Mouse (Mus musculus) adrenal gland, adult 2 months (tissue): ENCODE data around the gene Clec16a. TPM values are rescaled to one million over a fixed set of nuclear protein-coding genes. Genes with fewer than 3 reads are reported as not detected.

Experiments used
- DNase-seq: peaks from one replicate; pipeline ENCODE4 v3.0.0; 2021
- polyA plus RNA-seq: library from polyadenylated mRNA; depleted of rRNA; stranded (reverse); fragments of >200 nt; gene quantifications from 2 replicates; pipeline ENCODE4 v1.2.3, GENCODE M21; 2012
- total RNA-seq, 2 experiments: library from RNA; stranded (reverse); gene quantifications; 2 replicates each; pipeline ENCODE4 v1.2.3; 2021

Gene Clec16a
- total and polyA plus RNA-seq, 3 experiments: 15.9 to 44.4 (median 44.0) TPM

DNA sequence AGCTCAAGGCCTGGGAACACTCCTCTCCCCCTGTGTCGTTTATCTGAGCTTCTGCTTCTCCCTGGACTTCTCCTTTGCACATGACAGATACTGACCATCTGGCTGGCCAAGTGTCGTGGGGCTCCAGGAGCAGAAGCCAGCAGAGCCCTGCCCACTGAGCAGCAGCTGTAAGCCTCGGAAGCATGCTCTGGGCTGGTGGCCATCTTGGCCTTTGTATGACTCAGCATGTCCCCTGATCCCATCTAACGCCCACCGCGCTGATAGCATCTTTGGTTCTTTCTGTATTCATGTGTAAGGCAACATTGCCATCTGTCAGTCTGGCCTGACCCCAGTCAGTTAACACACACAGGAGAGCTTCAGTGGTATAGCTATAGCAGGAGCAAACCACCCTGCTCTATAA is 174.8 kb downstream of the Clec16a start:
- DNase-seq: no peak

DNA sequence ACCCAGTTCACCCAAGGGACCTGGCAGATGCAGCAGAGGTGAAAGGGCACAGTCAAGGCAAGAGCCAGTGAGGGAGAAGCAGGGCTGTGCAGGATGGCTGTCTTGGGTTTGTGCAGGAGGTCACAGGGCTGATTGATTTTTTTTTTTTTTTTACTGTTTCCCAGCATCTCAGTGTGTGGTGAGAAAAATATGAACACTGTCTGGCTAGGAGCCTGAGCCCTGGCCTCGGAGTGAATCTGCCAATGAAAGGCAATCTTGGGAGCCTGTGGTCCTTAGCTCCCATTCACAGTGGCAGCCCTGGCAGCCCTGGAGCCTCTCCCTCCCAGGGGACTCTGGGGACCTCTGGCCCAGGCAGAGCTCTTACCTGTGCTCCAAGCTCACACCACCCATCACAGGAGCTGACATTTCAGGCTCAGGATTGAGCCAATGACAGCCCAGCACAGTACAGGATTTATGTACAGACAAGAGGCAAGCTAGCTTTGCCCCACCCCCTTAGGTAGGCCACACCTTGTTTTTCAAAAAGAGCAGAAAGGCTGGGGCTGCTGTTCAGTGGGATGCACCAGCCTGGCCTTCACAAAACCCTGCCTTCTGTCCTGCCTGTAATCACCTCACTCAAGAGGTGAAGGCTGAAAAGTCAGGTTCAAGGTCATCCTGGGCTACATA is 177.9 kb downstream of the Clec16a start:
- DNase-seq: no peak

DNA sequence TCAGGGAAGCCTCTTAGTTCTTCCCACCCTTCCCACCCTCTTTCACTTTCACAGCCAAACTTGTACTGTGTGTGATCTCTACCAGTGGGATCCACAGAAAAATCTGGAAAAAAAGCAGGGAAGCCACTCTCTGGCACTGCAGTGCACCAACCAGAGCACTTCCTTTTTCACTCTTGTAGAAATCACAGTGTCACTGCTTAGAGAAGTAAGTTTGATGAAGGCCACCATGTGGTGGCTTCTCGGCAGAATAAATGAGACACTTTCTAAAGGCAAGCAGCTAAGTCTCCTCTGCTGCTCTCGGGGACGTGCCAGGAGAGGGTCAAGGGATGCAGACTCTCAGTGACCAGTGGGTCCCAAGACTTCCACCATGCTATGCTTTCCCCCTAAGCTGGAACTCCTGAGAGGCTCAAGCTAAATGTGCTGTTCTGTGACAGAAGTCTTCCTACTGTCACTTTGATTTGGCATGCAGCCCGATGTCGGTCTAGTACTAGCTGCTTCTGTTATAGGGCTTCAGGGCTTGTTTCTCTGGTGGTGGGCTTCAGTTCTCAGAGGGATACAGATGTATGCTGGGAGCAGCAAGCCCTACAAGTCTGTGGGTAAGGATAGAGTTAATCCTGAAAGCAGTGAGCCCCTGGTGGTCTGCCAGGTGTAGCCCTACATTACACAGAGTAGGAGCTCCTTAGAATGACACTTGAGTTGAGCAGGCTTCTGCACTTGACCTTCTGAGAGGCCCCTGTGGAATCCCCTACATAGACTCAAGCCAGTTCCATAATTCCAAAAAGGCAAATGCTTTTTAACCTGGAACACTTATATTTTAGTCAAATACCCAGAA is 178.9 kb downstream of the Clec16a start:
- no peak for DNase-seq

DNA sequence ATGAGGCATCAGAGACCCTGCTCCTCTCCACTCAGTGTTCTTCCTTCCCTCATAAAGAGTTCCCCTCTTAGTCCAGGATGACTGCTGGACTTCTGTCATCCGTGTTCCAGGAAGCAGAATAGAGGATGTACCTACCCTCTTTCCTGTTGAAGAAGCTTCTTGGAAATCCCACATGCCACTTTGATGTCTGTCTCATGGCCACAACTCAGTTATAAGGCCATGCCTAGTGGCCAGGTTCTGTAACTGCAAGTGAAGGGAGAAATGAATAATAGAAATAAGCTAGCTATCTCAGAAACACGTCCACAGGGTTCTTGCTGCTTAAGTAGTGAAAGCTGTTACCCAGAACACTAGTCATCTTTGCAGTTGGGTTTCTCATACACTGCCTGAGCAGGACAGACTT is 180.0 kb downstream of the Clec16a start:
- no peak for DNase-seq

DNA sequence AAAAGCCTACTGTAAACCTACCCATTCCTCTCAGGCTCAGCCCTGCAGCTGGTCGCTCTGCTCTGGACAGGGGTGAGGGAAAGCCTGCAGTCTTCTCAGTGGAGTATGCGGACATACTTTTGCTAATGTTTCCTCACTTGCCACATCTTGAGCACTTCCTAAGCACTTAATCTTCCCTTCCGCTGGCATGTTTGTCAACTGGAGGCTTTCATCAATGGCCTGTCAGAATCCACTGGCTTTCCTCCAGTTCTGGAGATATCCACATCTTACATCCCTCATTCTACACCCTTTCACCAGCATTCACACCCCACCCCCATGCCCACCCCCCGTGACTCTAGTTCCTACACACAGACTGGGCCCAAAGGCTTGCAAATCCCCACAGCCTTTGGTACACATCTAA is 182.5 kb downstream of the Clec16a start:
- DNase-seq: no peak

DNA sequence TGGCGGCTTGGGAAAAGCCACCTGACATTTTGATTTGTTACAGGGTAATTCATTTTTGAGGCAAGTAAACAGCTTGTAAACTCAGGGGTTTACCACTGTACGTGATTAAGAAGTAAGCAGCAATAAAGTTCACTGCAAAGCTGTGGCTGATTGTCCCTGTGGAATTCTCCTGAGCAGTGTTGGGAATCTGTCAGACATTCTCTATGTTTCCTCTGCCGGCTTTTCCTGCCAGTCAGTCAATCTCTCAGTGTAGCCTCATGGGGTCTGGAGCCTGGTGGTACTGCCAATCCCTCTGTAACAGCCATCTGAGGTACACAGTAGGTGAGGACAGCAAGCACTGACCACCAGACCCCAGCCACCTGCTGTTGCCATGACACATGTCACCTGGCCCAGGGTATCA is 183.7 kb downstream of the Clec16a start:
- DNase-seq: no peak

DNA sequence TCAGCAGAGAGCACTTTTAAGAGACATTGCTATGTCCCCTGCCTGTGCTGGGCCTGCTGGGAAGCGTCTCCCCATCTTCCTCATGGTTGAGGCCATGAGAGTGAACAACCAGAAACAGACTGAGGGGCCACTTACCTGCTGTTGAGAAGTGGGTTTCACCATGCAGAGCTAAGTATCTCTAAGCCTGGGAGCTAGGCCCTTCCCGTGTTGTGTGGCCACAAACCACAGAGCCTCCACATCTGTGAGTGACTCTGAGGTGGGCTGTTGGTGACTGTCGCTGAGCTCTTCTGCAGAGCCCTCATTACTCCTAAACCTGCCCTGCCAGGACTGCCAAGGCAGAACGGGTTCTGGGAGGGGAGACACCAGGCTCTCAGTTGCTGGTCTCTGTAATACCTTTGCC is 185.8 kb downstream of the Clec16a start:
- DNase-seq: no peak

DNA sequence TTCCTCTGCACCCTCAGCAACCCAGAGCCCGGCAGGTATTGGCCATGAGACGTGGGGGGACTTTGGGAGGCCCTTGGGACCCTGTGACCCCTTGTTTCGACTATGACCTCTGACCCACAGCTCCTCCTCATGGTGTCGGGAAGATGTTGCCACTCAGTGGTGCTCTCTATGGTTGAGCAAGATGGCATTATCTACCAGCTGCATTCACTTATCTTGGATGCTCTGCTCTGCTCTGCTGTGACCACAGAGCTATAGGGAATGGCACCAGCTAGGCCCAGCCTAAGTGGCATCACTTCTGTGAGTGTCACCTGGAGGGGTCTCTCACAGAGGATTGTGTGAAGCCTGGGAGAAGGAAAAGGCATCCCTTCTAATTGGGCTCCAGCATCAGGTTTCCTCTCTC is 186.6 kb downstream of the Clec16a start:
- DNase-seq: no peak

DNA sequence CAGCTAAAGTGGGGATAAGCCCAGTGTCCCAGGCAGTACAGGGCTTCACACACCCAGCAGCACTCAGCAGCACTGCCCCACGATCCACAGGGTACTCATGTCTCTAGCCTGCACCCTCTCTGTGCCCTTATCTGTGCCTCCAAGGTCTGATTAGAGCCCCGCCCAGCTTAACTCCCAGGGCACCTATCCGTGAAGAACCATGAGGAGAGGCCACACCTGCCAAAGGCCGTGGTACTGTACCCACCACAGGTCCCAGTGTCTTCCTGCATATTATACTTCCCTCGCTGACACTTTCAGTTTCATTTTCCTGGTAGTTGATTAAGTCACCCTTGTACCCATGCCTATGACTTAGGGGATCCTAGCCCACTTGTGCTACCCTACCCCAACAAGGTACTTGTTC is 187.3 kb downstream of the Clec16a start:
- no peak for DNase-seq

DNA sequence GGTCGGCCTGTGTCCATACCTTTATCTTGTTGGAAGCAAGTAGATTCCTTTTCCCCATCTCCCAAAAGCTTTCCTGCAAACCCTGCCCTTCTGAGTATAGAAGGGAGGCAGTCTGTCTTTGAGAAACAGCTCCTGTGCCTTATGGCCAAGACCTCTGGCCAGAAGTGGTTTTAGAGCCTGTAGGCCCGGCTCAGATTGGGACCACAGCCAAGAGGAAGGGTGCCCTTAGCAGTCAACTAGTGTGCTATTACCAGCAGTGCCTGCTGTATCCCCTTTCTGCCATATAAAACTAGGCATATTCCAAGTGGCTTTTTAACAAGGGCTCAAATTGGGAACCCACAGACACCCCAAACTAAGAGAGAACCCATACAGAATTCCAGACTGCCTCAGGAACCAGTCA is 190.6 kb downstream of the Clec16a start:
- no peak for DNase-seq

DNA sequence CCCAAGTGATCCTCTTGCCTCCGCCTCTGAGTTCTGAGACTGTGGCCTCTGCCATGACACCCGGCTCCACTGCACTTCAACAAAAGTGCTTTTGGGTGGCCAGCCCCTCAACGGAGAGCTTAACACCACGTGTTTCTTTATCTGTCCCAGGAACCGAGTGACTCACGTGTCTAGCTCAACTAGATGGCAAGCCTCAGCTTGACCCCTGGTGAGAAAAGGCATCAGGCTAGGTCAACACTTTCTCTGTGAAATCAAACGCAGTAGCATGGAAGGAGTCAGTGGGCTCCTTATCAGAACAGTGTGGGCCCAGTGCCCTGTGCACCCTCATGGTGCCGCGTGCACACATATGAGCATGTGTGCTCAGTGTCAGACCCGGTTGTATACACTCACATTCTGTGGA is 191.2 kb downstream of the Clec16a start:
- DNase-seq: no peak

DNA sequence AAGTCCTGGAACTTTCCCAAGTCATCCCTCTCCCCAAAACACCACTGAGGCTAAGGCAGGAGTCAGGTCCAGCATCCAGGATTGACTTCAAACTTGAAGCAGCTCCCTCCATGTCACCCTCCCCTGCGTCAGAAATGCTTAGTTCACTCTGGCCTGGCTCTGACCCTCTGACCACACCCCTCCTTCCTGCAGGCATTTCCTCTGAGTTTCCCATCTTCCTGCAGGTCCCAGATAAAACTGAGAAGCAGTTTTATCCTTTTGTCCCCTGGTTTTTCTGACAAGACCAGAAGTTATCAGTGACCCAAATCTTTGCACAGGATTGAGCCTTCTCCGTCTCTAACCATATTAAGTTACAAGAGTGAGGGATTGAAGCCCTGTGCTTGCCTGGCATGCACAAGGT is 192.4 kb downstream of the Clec16a start:
- peak; percentile 57 for DNase-seq

DNA sequence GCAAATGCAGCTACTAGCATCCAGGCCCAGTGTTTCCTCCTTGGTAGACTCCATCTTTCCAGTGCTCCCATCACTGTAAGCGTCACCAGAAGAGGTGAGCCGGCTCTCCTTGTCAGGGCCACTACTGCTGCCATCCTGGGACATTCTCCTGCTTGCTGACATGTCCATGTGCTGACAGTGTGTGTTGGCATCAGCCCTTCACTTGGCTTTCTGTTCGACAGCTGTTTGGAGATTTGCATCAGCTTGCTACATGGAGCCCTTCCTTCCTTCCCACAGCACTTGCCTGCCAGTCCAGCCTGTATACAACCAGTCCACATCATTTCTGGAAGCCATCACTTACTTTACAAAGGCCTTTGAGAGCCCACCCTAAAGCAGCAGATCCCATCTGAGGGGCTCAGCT is 193.7 kb downstream of the Clec16a start:
- DNase-seq: no peak

DNA sequence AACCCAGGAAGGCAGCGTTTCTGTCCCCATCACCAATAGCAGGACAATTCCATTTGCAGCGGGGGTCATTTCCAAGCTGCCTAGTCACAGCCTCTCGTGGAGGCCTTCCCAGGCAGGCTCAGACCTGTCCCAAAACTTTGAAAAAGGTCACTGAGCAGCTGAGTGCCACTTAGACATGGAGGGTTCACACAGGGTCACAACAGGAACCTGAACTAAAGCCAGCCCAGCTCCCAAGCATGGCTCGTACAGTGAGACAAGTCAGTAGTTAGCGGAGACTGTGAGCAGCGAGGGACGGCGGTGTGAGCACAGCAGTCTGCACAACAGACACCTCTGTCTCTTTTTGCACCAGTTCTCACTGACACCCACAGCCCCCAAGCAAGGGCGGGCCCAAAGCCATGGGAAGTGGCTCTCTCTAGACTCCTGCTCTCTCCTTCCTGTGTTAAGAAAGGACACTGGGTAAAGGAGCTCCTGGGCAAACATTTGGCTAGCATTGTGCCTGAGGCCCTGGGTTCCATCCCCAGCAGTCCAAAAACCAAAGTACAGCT is 194.8 kb downstream of the Clec16a start:
- no peak for DNase-seq

DNA sequence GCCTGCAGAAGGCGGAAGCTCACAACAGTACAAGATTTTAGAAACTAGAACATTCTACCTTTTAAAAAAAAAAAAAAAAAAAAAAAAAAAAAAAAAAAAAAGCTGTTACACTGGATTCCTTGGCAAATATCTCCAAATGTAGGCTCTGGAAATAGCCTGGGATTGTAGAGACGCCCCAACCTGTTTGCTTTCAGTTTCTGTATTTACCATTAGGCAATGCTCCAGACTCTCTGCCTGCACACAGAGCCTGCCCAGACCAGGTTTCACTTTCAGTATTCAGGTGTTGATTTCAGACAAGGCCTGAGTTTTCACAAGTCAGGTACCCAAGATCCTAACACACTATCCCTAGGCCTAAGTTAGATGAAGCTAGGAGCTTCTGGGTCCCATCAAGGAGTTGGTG is 195.9 kb downstream of the Clec16a start:
- DNase-seq: peak; percentile 36

DNA sequence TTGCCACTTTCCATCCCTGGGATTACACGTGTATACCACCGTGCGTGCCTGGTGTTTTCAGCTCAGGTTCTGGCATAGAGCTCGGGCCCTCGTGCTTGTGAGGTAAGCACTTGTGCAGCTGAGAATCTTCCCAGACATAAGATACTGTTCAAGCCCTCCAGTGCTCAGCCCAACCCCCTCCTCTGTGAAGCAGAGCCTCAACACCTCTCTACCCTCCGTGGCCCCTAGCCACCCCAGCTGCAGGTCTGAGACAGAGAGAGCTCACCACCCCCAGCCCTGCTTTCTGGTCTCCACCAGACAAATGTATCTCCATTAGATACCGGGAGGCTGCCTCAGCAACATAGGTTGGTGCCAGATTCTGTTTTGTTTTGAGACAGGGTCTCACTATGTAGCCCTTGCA is 204.1 kb downstream of the Clec16a start:
- DNase-seq: no peak

DNA sequence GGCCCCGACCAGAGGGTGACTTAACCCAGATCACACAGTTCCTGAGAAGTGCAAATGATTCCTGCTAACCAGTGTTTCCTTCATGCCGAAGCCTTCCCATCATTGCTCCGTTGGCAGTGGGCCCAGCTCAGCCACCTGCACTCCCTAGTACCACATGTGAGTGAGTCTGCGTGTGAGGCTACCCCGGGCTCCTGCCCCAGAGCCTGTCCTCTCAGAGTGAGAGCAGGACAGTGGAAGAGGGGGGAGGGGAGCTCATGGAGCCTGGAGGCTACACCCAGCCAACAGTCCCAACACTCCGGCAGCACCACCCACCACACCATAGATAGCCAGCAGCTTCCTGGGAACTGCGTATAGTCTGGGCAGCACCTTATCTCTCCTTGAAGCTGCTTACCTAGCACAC is 204.7 kb downstream of the Clec16a start:
- DNase-seq: no peak

DNA sequence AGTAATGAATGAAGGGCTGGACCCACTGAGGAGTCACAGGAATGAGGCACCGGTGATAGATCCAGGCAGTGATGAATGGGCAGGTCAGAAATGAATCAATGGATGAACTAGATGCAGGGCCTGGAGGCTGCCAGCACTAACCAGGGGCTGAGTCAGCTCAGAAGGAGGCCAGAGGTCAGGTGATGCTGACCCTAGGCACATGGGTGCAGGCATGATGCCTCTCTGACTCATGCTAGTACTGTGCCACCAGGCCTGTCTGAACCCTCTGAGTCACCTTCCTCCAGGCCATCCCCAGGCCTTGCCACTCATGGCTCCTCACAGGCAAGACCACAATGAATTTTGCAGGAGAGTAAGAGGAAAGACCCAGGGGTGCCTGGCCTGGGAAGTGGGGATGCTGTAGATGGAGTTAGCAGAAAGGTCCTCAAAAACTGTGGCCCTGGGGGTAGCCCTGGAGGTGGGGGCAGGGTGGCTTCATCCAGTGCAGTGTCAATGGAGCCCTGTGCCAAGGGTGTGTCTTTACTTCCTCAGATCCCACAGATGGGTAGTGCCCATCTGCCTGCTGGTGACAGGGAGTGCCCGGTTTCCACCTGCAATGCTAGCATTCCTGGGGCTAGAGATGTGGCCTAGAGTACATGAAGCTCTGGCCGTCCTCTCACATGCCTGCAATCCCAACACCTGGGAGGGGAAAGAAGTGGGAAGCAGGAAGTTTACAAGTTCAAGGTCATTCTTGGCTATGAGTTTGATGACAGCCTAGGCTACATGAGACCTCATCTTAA is 209.6 kb downstream of the Clec16a start:
- peak; percentile 94 for DNase-seq

DNA sequence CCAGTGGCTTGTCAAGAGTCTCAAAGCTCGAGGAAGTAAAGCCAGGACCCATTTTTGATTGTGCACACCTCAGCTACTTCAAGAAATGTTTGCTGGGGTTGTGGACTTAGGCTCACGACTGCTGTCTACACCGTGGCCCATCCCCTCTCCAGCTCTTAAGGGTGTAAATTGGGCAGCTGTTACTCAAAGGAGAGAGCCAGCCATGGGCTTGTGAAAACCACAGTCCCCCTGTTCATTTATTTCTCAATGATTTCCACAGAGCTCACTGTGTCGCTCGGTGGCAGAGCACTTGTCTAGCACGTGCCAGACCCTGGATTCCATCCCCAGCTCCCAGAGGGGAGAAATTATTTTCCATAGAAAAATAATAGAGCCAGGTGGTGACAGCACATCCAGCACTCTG is 211.0 kb downstream of the Clec16a start:
- DNase-seq: no peak

DNA sequence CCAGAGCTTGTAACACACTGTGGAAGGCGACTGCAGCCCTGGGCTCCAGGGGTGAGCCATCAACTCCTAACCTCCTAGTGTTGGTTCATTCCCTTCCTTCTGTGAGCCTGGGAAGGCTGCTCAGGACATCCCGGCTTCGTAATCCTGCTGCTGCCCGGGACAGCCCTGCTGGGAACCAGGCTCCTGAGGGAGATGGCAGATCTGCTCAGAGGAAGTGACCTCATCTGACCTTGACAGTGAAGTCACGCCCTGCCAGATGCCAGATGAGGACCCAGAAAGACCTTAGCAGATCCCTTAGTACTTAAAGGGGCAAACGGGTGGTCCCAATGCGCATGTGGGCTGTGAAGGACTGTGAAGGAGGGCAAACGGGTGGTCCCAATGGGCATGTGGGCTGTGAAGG is 216.0 kb downstream of the Clec16a start:
- no peak for DNase-seq

DNA sequence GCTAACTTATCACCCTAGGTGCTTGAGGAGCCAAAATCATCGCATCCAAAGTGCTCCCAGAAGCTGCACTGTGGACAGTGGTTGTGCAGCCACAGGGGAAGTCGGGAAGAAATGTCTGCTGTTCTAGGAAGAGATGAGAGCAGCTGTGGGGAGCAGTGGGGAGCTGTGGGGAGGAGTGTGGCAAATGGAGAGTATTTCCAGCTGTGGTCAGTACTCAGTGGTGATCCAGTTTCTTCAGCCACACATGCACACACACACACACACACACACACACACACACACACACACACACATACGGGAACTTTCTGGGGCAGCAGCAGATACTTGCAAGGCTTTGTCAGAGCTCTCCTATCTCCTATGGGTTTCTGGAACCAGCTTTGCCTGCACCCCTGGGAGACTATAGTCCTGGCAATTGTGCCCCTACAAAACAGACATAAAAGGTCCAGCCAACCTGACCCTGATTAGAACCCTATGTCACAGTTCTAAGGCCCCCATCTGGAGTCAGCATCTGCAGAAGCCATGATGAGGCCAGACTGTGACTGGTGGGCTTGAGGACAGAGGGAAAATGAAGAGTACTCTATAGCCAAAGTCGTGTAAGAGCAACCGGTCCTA is 217.5 kb downstream of the Clec16a start:
- DNase-seq: no peak

DNA sequence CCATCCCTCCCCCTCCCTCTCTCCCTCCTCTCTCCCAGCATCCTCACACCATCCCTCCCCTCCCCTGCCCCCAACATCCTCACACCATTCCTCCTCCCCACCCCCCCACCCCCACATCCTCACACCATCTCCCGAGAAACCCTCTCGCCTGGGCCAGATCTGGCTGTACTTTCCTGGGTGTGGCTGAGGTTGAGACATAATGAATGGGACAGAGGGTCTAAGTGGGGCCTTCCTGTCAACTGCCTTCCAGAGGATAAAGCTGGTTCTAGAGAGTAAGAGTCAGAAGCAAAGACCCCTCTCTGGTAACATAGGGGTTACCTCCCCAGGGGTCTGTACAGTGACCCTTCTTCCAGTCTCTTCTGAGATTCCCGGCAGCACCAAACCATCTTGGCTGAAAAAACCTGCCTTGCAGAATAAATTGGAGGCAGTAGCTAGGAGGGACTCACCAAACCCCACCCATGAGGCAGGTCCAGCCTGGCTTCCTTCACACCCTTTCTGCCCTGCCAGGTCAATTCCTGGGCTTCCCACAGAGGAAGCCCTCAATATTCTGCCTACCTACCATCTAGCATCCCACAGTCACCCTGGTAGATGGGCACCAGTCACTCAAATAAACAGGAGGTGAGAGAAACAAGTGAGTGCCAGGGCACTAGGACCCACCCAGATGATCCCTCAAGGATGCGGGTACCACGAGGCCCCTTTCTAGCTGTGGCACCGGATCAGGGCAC is 218.6 kb downstream of the Clec16a start:
- DNase-seq: no peak
